Mouse (Mus musculus): Measurements from ENCODE around the gene Epb42. TPM values are rescaled to one million over a fixed set of nuclear protein-coding genes. Genes with fewer than 3 reads are reported as not detected.

Epb42 gene
- total RNA-seq (2021) (under 1 TPM in 1 of 2 experiments, not detected in 1; 0.09 TPM), polyA plus RNA-seq (2012; rRNA removed) (0.12 and 0.41 TPM in 2 replicates)
- long read RNA-seq, partial matches to known transcripts = 1 of 1 reads
- long read RNA-seq, other reads (novel, unspliced or antisense) = 0 of 1 reads

- Histone ChIP-seq H3K36me3 (ENCODE audit: control insufficient read depth, insufficient read depth, low read length) (no peaks in the 10 kb centered on the region), H3K4me3 (no peak within 1 kb of the TSS), H3K9ac (ENCODE audit: low read depth, low read length) (no peak within 1 kb of the TSS), H3K79me2 (replicated peaks; ENCODE audit: control insufficient read depth, insufficient read depth, low read length) (no peaks in the 10 kb centered on the region), H3K4me1 (ENCODE audit: control insufficient read depth, insufficient read depth, low read length) (no peaks in the 10 kb centered on the region), H3K27me3 (ENCODE audit: control insufficient read depth, insufficient read depth, low read length) (no peaks in the 10 kb centered on the region), H3K27ac (no peak within 1 kb of the TSS)
- no peak for DNase-seq
- WGBS = 42% methylated on average over 5 of the region's 5 CpGs
- intact Hi-C loops (cut with DNase I) = no loop called here
- no peak for TF ChIP-seq POLR2A (IDR thresholded peaks at IDR 0.05; ENCODE audit: insufficient read depth, low read depth, low read length)
- no peak for TF ChIP-seq CTCF (IDR thresholded peaks at IDR 0.05)
- TF ChIP-seq EP300 (IDR thresholded peaks at IDR 0.05; ENCODE audit: insufficient read depth, low read depth, low read length) = no peak
Observed at GRCm38 (mm10) chr2:121036733-121037341, at the start of gene Epb42. TSS of gene Epb42 (minus strand) at chr2:121037072.

GRCm38 (mm10) chr2:121085480-121086185 lies 48.8 kb upstream of the Epb42 start, which contains the start of gene Tgm5:
TSS of gene Tgm5 (minus strand) at chr2:121085841.
- no peak within 1 kb of the TSS for H3K4me3 ChIP-seq
- intact Hi-C loops (cut with DNase I) = no loop called here
- DNase-seq = no peak
- H3K4me1 ChIP-seq (ENCODE audit: control insufficient read depth, insufficient read depth, low read length) = no peaks in the 10 kb centered on the region
- no peak within 1 kb of the TSS for H3K27ac ChIP-seq
- H3K36me3 ChIP-seq (ENCODE audit: control insufficient read depth, insufficient read depth, low read length) = no peaks in the 10 kb centered on the region
- no peaks in the 10 kb centered on the region for H3K27me3 ChIP-seq (ENCODE audit: control insufficient read depth, insufficient read depth, low read length)
- 23% methylated on average over 6 of the region's 6 CpGs for WGBS
- no peak for TF ChIP-seq POLR2A (IDR thresholded peaks at IDR 0.05; ENCODE audit: insufficient read depth, low read depth, low read length)
- no peak for TF ChIP-seq EP300 (IDR thresholded peaks at IDR 0.05; ENCODE audit: insufficient read depth, low read depth, low read length)
- no peak for TF ChIP-seq CTCF (IDR thresholded peaks at IDR 0.05)
- H3K79me2 ChIP-seq (replicated peaks; ENCODE audit: control insufficient read depth, insufficient read depth, low read length) = no peaks in the 10 kb centered on the region
- no peak within 1 kb of the TSS for H3K9ac ChIP-seq (ENCODE audit: low read depth, low read length)

GRCm38 (mm10) chr2:121082626-121083025 lies 45.8 kb upstream of the Epb42 start:
- Histone ChIP-seq H3K9ac (ENCODE audit: low read depth, low read length) (no peak overlapping the region), H3K4me3 (no peak overlapping the region), H3K36me3 (ENCODE audit: control insufficient read depth, insufficient read depth, low read length) (no peaks in the 10 kb centered on the region), H3K27me3 (ENCODE audit: control insufficient read depth, insufficient read depth, low read length) (no peaks in the 10 kb centered on the region), H3K4me1 (ENCODE audit: control insufficient read depth, insufficient read depth, low read length) (no peaks in the 10 kb centered on the region), H3K79me2 (replicated peaks; ENCODE audit: control insufficient read depth, insufficient read depth, low read length) (no peaks in the 10 kb centered on the region), H3K27ac (no peak overlapping the region)
- 81% methylated on average over 1 of the region's 1 CpGs for WGBS
- TF ChIP-seq POLR2A (IDR thresholded peaks at IDR 0.05; ENCODE audit: insufficient read depth, low read depth, low read length) (no peak), CTCF (IDR thresholded peaks at IDR 0.05) (no peak), EP300 (IDR thresholded peaks at IDR 0.05; ENCODE audit: insufficient read depth, low read depth, low read length) (no peak)
- DNase-seq = no peak
- intact Hi-C loops (cut with DNase I) = no loop called here

GRCm38 (mm10) chr2:121074747-121075146 lies 37.9 kb upstream of the Epb42 start:
- 73% methylated on average over 7 of the region's 7 CpGs for WGBS
- Histone ChIP-seq H3K79me2 (replicated peaks; ENCODE audit: control insufficient read depth, insufficient read depth, low read length) (no peaks in the 10 kb centered on the region), H3K36me3 (ENCODE audit: control insufficient read depth, insufficient read depth, low read length) (no peaks in the 10 kb centered on the region), H3K27ac (no peak overlapping the region), H3K27me3 (ENCODE audit: control insufficient read depth, insufficient read depth, low read length) (no peaks in the 10 kb centered on the region), H3K4me1 (ENCODE audit: control insufficient read depth, insufficient read depth, low read length) (no peaks in the 10 kb centered on the region), H3K9ac (ENCODE audit: low read depth, low read length) (no peak overlapping the region), H3K4me3 (no peak overlapping the region)
- DNase-seq = no peak
- intact Hi-C loops (cut with DNase I) = no loop called here
- TF ChIP-seq POLR2A (IDR thresholded peaks at IDR 0.05; ENCODE audit: insufficient read depth, low read depth, low read length) (no peak), EP300 (IDR thresholded peaks at IDR 0.05; ENCODE audit: insufficient read depth, low read depth, low read length) (no peak), CTCF (IDR thresholded peaks at IDR 0.05) (no peak)

GRCm38 (mm10) chr2:121071871-121072270 lies 35.0 kb upstream of the Epb42 start:
- no peaks in the 10 kb centered on the region for H3K27me3 ChIP-seq (ENCODE audit: control insufficient read depth, insufficient read depth, low read length)
- no peak overlapping the region for H3K27ac ChIP-seq
- H3K36me3 ChIP-seq (ENCODE audit: control insufficient read depth, insufficient read depth, low read length) = no peaks in the 10 kb centered on the region
- H3K4me1 ChIP-seq (ENCODE audit: control insufficient read depth, insufficient read depth, low read length) = no peaks in the 10 kb centered on the region
- intact Hi-C loops (cut with DNase I) = no loop called here
- WGBS = 76% methylated on average over 6 of the region's 6 CpGs
- no peaks in the 10 kb centered on the region for H3K79me2 ChIP-seq (replicated peaks; ENCODE audit: control insufficient read depth, insufficient read depth, low read length)
- H3K4me3 ChIP-seq = no peak overlapping the region
- H3K9ac ChIP-seq (ENCODE audit: low read depth, low read length) = no peak overlapping the region
- TF ChIP-seq POLR2A (IDR thresholded peaks at IDR 0.05; ENCODE audit: insufficient read depth, low read depth, low read length) = no peak
- no peak for TF ChIP-seq CTCF (IDR thresholded peaks at IDR 0.05)
- no peak for TF ChIP-seq EP300 (IDR thresholded peaks at IDR 0.05; ENCODE audit: insufficient read depth, low read depth, low read length)
- no peak for DNase-seq

GRCm38 (mm10) chr2:121069506-121069905 lies 32.6 kb upstream of the Epb42 start:
- 87% methylated on average over 6 of the region's 6 CpGs for WGBS
- H3K9ac ChIP-seq (ENCODE audit: low read depth, low read length) = no peak overlapping the region
- H3K36me3 ChIP-seq (ENCODE audit: control insufficient read depth, insufficient read depth, low read length) = no peaks in the 10 kb centered on the region
- no peak for DNase-seq
- no peak overlapping the region for H3K4me3 ChIP-seq
- H3K79me2 ChIP-seq (replicated peaks; ENCODE audit: control insufficient read depth, insufficient read depth, low read length) = no peaks in the 10 kb centered on the region
- no peak overlapping the region for H3K27ac ChIP-seq
- H3K27me3 ChIP-seq (ENCODE audit: control insufficient read depth, insufficient read depth, low read length) = no peaks in the 10 kb centered on the region
- intact Hi-C loops (cut with DNase I) = no loop called here
- TF ChIP-seq CTCF (IDR thresholded peaks at IDR 0.05) (no peak), POLR2A (IDR thresholded peaks at IDR 0.05; ENCODE audit: insufficient read depth, low read depth, low read length) (no peak), EP300 (IDR thresholded peaks at IDR 0.05; ENCODE audit: insufficient read depth, low read depth, low read length) (no peak)
- no peaks in the 10 kb centered on the region for H3K4me1 ChIP-seq (ENCODE audit: control insufficient read depth, insufficient read depth, low read length)
